15 mouse cellular contexts compared by ENCODE assay signal in genomic region chr1:85870546-85870945, GRCm38 (mm10). TPM values are rescaled to one million over a fixed set of nuclear protein-coding genes. Genes with fewer than 3 reads are reported as not detected.
"Had no signal": no experiment of that assay in that cellular context is flagged by ENCODE, and none has a peak within 500 bp of the region (broad histone marks: within the 10 kb centered on the region; RNA-seq: fewer than 3 reads in every experiment).

No protein-coding gene starts in this region.

- DNase-seq: kidney, postnatal 14 days; lung, embryonic 14.5 days; lung, postnatal 10 days; lung, postnatal 4 days; midbrain, embryonic 14.5 days; thymus, postnatal 36 days had no signal

- H3K36me3 ChIP-seq: kidney, embryonic 15.5 days; limb, embryonic 15.5 days; liver, embryonic 12.5 days; midbrain, embryonic 10.5 days; neural tube, embryonic 15.5 days had no signal

- H3K4me3 ChIP-seq: kidney, embryonic 15.5 days; limb, embryonic 15.5 days; liver, embryonic 12.5 days; midbrain, embryonic 10.5 days; myocyte; neural tube, embryonic 15.5 days had no signal

- H3K9me3 ChIP-seq: limb, embryonic 15.5 days; neural tube, embryonic 15.5 days had no signal

- H3K27me3 ChIP-seq: kidney, embryonic 15.5 days; limb, embryonic 15.5 days; liver, embryonic 12.5 days; neural tube, embryonic 15.5 days had no signal

- H3K27ac ChIP-seq: kidney, embryonic 15.5 days; limb, embryonic 15.5 days; liver, embryonic 12.5 days; midbrain, embryonic 10.5 days; neural tube, embryonic 15.5 days had no signal

- H3K4me1 ChIP-seq: kidney, embryonic 15.5 days; limb, embryonic 15.5 days; liver, embryonic 12.5 days; midbrain, embryonic 10.5 days; neural tube, embryonic 15.5 days had no signal

RNA-seq across cellular contexts. Expression of gene 4933407L21Rik, which starts 57.7 kb away (rescaled TPM):
- polyA plus RNA-seq: liver, embryonic 12.5 days; liver, embryonic 16.5 days; lung, embryonic 14.5 days; myocyte; neural tube, embryonic 11.5 days; small intestine, adult 2 months had no signal
